Mouse (Mus musculus) MN1 (cell line): ENCODE data around the gene Tmem179.

ENCODE experiments used
- DNase-seq: peaks from one replicate; pipeline ENCODE4 v3.0.0-alpha.2; 2016; ENCODE audit warnings: low spot score

Tmem179 gene

GRCm38 (mm10) chr12:112537233-112537632 is 20.7 kb upstream of the Tmem179 start:
- no peak for DNase-seq

- DNase-seq, result no peak
These were observed 17.2 kb upstream of the Tmem179 start for GRCm38 (mm10) chr12:112533758-112534157.

- peak; percentile 84 for DNase-seq
These were observed 1.6 kb upstream of the Tmem179 start for GRCm38 (mm10) chr12:112518105-112518504.

GRCm38 (mm10) chr12:112514897-112515296 is 1.6 kb downstream of the Tmem179 start:
- no peak for DNase-seq

GRCm38 (mm10) chr12:112510733-112511372 is 5.7 kb downstream of the Tmem179 start:
- DNase-seq, result peak; percentile 69

- DNase-seq, result peak; percentile 70
These were observed 6.2 kb downstream of the Tmem179 start for GRCm38 (mm10) chr12:112510365-112510732.

- DNase-seq, result peak; percentile 38
These were observed 8.6 kb downstream of the Tmem179 start for GRCm38 (mm10) chr12:112507984-112508383.

GRCm38 (mm10) chr12:112507264-112507663 is 9.3 kb downstream of the Tmem179 start:
- DNase-seq, result no peak

GRCm38 (mm10) chr12:112506267-112506666 is 10.3 kb downstream of the Tmem179 start:
- DNase-seq, result no peak

- no peak for DNase-seq
These were observed 13.4 kb downstream of the Tmem179 start for GRCm38 (mm10) chr12:112503003-112503771.

GRCm38 (mm10) chr12:112498683-112499082 is 17.9 kb downstream of the Tmem179 start:
- no peak for DNase-seq

- DNase-seq, result no peak
These were observed 18.8 kb downstream of the Tmem179 start for GRCm38 (mm10) chr12:112497731-112498130.

GRCm38 (mm10) chr12:112496136-112496535 is 20.4 kb downstream of the Tmem179 start:
- no peak for DNase-seq

- DNase-seq, result no peak
These were observed 26.1 kb downstream of the Tmem179 start for GRCm38 (mm10) chr12:112490444-112490939.

GRCm38 (mm10) chr12:112489535-112489934 is 27.0 kb downstream of the Tmem179 start:
- no peak for DNase-seq

GRCm38 (mm10) chr12:112489134-112489533 is 27.4 kb downstream of the Tmem179 start, which contains the start of gene A530016L24Rik:
TSS of gene A530016L24Rik (plus strand) at chr12:112489448.
- no peak for DNase-seq

- DNase-seq, result peak; percentile 80
These were observed 42.8 kb downstream of the Tmem179 start for GRCm38 (mm10) chr12:112473777-112474176.

GRCm38 (mm10) chr12:112470216-112470615 is 46.3 kb downstream of the Tmem179 start:
- DNase-seq, result no peak

GRCm38 (mm10) chr12:112469393-112469792 is 47.2 kb downstream of the Tmem179 start:
- no peak for DNase-seq

- DNase-seq, result no peak
These were observed 49.2 kb downstream of the Tmem179 start for GRCm38 (mm10) chr12:112467387-112467786.

- no peak for DNase-seq
These were observed 50.6 kb downstream of the Tmem179 start for GRCm38 (mm10) chr12:112465928-112466327.

- DNase-seq, result no peak
These were observed 52.0 kb downstream of the Tmem179 start for GRCm38 (mm10) chr12:112464516-112464915.

- no peak for DNase-seq
These were observed 52.6 kb downstream of the Tmem179 start for GRCm38 (mm10) chr12:112463750-112464444.
